Mouse (Mus musculus): Measurements from ENCODE around the gene Plekha5.

DNA sequence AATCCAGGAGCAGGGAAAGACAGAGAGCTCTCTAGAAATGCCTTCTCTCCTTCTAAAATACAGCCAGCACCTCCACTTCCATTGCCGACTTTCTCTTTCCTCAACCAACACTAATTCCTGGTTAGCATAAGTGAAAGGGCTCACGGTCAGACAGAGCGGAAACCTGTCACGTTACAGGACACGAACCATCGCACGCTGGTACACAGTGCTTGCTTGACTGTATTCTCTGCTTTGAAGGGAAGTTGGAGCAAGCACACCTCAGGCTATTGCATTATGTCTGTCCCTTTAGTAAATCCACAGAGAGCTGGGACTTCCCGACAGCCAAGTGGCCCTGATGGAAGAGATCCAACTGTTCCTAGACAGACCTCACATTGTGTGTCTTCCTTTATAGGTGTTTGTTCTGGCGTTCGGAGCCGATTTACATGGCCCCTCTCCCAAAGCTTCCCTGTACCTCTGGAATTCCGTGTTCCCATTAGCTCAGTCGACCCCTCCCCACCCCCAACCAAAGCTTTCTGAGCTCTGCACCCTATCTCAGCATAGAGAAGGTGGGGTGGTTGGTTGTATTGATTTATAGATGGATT, 188.1 kb downstream of the Plekha5 start:
- no peak for TF ChIP-seq CTCF (IDR thresholded peaks at IDR 0.05; ENCODE audit: low read depth, low read length)
- no peak for TF ChIP-seq POLR2A (IDR thresholded peaks at IDR 0.05; ENCODE audit: extremely low read depth, insufficient read depth, low read length)

All from liver, adult 2 months (tissue).